Mouse (Mus musculus): ENCODE measurements around the gene Pwwp2a.

The Pwwp2a gene

GRCm38 (mm10) chr11:43681472-43682414, at the start of gene Pwwp2a:
Pwwp2a (plus strand) TSS chr11:43681998.
- peak; percentile 99 for DNase-seq

GRCm38 (mm10) chr11:43632566-43632965, 49.2 kb upstream of the Pwwp2a start:
- DNase-seq = no peak

GRCm38 (mm10) chr11:43633165-43633564, 48.6 kb upstream of the Pwwp2a start:
- DNase-seq = no peak

DNA sequence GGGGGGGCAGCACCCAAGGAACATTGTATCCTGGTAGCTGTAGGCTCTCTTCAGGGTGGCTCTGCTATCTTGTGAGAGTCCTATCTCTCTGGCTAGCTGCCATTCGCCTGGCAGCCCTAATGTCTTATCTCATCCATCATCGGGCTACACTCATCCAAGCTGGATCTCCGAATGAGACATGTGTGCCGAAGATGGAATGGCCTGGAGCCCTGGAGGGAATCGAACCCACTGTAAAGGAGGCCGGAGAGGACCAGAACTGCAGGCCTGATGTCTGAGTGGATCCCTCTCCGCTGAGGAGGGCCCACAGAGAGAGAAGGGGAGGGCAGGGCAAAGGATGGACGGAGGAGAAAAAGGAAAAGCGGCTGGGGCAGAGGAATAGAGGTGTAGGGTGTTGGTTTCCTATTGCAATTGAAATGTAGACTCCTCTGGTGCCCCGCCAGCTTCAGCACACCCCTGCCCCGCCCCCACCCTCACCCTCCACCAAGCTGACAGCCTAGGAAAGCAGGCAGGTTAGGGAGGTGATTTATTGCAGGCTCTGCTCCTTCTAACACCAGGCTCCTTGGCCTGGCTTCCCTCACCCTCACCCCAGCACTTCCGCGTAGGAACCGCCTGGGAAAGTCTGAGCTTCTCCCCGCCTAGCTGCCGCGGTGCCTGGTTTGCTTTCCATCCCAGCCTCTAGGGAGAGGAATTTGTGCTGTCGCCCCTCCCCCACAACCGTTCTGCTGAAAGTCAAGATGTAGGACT, 48.0 kb upstream of the Pwwp2a start:
- DNase-seq = no peak

DNA sequence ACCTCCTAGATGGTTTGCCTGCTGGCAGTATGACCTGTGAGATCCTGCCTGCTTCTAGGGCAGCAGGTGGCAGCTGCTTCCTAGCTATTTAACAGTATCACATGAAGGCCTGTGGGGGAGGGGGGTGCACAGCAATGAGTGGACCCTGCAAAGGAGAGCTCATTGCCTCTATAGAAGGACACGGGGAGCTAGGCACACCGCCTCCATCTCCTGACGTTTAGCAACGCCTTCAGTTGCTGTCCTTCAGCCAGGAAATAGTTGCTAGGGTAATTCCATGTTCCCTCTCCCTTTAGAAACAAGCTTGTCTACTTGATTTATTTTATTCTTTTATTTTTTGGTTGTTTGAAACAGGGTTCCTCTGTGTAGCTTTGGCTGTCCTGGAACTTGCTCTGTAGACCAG, 45.0 kb upstream of the Pwwp2a start:
- DNase-seq = no peak

DNA sequence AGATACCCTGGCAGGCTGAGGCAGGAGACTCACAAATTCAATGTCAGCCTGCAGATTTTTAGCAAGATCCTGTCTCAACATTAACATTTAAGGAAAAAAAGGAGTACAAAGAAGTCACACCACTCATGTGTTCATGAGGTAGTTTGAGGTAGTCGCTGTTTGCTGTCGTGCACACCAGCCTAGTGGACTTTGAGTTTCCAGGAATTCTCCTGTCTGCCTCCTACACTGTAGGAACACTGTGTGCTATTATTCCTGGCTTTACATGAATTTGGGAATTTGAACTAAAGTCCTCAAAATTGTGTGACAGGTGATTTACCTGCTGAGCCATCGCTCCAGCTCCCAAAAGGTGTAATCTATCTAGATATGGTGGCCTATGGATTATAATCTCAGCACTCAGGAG, 43.3 kb upstream of the Pwwp2a start:
- no peak for DNase-seq

- DNase-seq = peak; percentile 30
These were observed 38.6 kb upstream of the Pwwp2a start for GRCm38 (mm10) chr11:43643180-43643591.

DNA sequence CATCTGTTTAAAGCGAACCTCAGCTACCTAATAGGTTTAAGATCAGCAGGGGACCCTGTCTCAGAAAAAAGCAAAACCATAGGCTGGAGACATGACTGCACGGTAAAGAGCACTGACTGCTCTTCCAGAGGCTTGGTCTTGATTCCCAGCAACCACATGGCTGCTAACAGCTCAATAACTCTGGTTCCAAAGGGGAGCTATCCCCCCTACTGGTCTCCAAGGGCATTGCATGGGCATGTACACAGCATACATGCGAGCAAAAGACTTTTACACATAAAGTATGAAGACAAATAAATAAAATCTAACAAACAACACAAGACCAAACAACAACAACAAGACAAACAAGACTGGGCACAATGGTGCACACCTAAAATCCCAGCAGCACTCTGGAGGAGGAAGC, 36.5 kb upstream of the Pwwp2a start:
- DNase-seq = no peak

GRCm38 (mm10) chr11:43653051-43653475, 28.7 kb upstream of the Pwwp2a start:
- DNase-seq = no peak

GRCm38 (mm10) chr11:43656464-43656863, 25.3 kb upstream of the Pwwp2a start:
- DNase-seq = no peak

DNA sequence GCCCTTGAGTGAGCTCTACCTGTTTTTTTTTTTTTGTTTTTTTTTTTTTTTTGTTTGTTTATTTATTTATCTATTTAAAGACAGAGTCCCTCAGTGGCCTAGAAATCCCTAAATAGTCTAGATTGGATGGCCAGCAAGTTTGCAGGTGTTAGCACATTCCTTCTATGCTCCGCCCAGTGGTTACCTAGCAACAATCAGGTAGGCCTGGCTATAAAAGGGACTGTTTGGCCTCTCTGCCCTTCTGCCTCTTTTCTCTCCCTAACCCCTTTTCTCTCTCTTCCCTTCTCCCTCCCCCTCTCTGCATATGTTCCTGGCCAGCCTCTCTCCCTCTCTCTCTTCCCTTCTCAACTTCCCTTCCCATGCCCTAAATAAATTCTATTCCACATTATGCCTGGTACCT, 23.8 kb upstream of the Pwwp2a start:
- DNase-seq = no peak

DNA sequence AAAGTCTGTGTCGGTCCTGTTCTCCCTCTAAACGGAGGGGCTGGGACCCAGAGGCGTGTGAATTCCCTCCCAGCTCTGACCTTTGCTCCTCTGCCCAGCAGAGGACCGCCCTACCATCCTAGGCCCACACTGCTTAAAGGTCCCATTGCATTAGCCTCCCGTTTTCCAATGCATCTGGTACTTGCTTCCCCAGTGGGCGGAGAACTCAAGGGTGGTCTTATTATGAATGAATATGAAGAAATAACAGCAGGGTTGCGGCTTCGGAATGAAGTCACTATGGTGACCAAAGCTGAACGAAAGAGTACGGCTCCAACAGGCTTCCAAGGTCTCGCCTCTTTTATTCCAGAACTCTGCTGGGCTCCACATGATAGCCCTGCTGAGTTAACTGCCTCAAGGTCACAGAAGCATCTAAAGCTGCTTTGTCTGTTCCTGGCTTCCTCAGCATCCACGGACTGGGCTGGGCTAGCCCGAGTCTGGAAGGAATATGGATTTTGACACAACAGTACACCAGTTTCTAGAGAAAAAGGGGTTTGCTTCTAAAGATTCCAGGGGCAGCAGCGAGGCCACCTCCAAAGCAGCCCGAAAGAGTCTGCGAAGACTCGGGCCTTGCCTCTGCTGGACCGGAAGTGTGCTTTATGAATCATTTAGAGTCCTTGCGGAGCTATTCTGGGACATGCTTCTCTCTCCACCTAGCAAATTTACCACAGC, 14.6 kb upstream of the Pwwp2a start:
- DNase-seq = peak; percentile 22

- DNase-seq = peak; percentile 78
These were observed 818 bp downstream of the Pwwp2a start for GRCm38 (mm10) chr11:43682415-43683217.

- DNase-seq = no peak
These were observed 7.1 kb downstream of the Pwwp2a start for GRCm38 (mm10) chr11:43688850-43689249.

GRCm38 (mm10) chr11:43696623-43697022, 14.8 kb downstream of the Pwwp2a start:
- no peak for DNase-seq

GRCm38 (mm10) chr11:43698621-43699020, 16.8 kb downstream of the Pwwp2a start:
- no peak for DNase-seq

DNA sequence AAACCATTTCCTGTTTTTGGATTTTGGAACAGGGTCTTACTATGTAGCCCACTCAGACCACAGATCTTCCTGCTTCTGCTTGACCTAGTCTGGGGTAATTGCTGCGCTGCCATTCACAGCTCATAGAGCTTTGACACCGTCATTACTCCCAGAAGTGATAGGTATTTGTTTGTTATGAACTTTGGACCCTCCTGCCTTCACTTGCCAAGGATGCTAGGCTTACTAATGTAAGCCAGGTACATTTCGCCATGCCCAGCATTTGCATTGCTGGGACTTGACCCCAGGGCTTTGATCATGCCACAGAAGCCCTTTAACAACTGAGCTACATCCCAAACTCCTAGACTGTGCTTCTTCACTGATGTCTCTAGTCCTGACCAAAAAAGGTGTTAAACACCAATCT, 18.5 kb downstream of the Pwwp2a start:
- DNase-seq = no peak

- no peak for DNase-seq
These were observed 21.8 kb downstream of the Pwwp2a start for GRCm38 (mm10) chr11:43703552-43703951.

DNA sequence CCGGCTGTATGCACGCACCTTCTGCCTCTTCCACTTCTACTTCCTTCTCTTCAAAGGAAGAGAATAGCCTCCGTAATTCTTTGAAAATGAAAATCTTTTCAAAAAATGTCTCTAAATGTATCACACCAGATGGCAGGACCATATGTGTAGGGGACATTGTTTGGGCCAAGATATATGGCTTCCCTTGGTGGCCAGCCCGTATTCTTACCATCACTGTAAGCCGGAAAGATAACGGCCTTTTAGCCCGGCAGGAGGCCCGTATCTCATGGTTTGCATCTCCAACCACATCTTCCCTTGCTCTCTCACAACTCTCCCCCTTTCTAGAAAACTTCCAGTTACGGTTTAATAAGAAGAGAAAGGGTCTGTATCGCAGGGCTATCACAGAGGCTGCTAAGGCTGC, 24.0 kb downstream of the Pwwp2a start:
- peak; percentile 51 for DNase-seq

DNA sequence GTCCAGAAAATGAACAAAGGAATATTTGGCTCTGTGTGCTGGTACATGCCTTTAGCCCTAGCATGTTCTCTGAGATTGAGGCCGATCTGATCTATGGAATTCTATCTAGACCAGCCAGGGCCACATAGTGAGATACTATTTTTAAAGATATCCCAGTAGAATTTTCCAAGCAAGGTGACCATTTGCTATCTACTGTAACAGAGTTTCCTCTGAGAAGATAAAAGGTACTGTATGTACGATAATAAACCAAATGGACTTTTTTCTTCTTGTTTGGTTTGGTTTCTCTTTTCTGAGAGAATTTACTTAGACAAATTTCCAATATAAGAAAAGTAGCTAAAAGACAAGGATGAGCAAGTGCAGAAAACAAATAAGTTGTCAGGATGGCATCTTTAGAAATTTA, 26.6 kb downstream of the Pwwp2a start:
- no peak for DNase-seq

- DNase-seq = peak; percentile 71
These were observed 30.4 kb downstream of the Pwwp2a start for GRCm38 (mm10) chr11:43712178-43712577.

GRCm38 (mm10) chr11:43723411-43723810, 41.6 kb downstream of the Pwwp2a start:
- no peak for DNase-seq

All from cerebellum, adult 11-12 months (tissue).